Mouse (Mus musculus) frontal cortex, postnatal 25 days (tissue): ENCODE measurements around the gene Mctp2.

Source experiments
- DNase-seq, 2 experiments: peaks; one replicate each; pipeline ENCODE4 v3.0.0; 2022; ENCODE audit warnings: low spot score in 2 of 2

The Mctp2 gene

DNA sequence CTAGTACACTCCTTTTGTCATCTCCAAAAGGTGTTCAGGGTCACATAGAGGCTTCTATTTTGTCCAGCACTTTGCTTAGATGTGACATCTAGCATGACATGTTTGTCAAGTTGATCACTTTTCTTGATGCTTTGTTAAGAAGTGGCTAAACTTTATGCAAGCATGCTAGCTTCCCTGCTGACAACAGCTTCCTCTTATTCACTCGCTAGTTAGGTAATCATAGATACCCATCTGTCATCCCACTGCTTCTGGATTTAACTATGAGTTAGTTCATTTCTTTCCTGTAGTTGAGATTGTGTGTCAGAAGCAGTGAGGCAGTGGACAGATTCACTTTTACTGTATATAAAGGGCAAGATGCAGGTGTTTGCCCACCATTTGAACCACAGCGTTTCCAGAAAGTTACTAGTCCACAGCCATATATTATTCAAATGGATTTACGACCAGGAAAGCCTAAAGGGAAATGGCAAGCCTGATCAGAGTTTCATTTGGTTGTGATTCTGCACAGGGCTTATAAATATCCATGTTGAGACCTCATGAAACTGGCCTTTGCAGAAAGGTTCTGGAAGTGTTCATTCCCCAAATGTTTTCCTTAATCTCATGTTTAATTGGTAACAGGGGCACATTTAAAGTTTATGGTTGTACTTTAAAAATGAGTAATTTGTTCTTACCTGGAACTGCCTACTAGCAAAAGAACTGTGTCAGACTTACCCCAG, 216.8 kb downstream of the Mctp2 start:
- no peak for DNase-seq

DNA sequence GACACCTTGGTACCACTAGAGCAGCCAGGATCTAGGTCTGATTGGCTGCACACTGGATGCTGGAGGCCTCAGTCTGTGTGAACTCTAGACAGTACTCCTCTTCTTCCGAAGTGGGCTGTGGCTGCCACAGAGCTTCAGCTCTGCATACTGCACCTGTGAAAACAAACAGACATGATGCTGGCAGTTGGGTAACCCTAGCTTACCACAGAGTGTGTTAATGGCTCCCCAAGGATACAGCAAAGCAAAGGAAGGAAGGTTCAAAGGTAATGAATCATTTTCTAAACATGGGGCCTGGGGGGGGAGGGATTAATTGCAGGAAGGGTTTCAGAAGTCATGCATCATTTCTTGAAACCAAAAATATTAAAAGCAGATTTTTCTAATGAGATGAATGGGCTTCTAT, 225.7 kb downstream of the Mctp2 start:
- no peak for DNase-seq

DNA sequence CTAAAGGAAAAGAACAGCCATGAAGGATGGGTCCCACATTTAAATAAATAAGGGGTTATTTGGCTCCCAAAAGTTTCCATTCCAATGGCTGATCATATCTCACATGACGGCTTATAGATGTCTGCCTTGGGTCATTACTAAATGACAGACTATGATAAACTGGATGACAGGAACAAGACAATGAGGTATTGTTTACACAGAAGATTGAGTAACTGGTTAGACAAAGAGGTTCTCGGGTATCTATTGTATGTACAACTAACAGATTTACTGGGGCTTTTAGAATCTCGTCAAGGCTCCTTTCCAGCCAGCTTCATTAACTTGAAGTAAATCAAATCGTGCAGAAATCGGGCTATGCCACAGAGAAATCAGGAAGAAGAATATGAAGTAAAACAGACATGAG, 227.5 kb downstream of the Mctp2 start:
- no peak for DNase-seq

DNA sequence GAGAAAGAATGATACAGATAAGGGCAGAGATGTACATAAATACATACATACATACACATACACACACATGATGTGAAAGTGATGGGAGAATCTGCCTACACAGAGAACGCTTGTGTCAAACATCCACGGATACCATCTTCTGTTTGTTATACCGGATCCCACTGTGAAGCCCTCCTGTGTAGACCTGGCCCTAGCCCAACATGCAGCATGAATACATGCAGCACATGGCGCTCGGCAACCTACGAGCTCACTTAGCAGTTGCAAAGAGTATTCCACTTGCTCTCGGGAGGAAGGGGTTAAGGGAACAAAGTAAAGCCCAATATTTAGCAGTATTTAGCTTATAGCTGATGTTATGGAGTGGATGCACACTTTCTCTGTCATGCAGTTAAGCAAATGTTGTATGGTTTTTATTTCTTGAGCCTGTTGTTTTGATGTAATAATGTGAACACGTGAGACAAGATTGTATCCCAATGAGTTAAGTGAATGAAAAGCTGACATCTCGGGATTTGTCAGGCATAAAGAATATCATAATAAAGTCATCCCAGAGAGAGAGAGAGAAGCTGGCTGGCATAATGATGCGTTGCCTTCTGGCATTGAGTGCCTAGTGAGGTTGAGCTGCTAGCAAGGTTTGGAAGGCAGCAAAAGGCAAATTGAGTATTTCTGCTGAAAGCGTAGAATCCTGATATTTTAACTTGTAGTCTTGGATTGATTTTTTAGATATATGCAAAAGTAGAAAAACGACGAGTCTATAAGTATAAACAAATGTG, 234.8 kb downstream of the Mctp2 start:
- no peak for DNase-seq

DNA sequence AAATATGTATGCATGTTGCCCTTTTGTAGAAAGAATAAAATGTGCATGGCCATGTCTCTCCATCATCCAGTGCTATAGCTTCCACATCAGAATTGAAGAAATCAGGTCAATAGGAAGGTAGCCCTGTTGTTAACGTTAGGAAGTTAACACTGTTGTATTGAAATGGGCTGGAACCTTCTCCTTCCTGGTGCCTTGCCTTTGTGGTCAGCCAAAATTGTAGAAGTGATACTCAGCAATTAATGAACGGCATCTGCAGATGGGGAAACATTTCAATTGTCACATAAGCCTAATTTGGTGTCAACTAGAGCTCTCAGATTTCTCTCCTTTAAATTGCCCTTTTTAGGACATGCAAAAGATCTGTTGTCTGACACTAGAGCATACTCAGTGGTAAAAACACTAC, 238.0 kb downstream of the Mctp2 start:
- DNase-seq: no peak

DNA sequence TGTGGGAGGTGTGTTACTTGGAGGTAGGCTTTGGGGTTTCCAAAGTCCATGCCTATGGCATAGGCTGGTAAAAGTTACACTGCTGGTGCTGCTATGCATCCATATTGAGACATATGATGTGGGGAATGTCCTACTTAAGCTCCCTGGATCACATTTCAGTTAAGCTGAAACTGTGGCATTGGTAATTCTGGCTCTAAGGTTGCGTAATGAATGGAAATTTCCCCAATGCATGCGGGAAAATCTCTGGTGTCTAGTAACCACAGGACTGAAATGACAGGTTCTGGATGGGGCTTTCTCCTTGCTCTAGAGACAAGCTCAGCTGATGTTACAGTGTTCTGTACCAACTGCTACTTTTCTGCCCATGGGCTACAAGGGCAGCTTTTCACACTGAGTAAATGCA, 240.1 kb downstream of the Mctp2 start:
- no peak for DNase-seq

DNA sequence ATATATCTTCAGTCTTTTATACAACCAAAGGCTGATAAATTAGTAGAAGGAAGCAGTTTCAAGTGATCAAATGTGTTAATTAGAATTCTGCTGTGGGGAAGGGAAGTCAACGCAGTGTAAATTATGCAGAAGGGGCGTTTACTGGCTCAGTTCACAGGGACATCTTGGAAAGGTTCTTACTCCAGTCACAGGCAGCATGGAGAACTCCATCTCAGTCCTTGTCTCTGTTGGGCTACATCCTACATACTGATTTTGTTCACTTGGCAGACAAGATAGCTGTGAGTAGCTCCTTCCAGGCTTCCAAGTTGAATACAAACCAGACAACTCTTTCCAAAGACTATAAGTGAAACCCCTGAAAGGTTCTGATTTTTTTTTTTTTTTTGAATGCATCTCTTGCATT, 254.6 kb downstream of the Mctp2 start:
- DNase-seq: no peak

DNA sequence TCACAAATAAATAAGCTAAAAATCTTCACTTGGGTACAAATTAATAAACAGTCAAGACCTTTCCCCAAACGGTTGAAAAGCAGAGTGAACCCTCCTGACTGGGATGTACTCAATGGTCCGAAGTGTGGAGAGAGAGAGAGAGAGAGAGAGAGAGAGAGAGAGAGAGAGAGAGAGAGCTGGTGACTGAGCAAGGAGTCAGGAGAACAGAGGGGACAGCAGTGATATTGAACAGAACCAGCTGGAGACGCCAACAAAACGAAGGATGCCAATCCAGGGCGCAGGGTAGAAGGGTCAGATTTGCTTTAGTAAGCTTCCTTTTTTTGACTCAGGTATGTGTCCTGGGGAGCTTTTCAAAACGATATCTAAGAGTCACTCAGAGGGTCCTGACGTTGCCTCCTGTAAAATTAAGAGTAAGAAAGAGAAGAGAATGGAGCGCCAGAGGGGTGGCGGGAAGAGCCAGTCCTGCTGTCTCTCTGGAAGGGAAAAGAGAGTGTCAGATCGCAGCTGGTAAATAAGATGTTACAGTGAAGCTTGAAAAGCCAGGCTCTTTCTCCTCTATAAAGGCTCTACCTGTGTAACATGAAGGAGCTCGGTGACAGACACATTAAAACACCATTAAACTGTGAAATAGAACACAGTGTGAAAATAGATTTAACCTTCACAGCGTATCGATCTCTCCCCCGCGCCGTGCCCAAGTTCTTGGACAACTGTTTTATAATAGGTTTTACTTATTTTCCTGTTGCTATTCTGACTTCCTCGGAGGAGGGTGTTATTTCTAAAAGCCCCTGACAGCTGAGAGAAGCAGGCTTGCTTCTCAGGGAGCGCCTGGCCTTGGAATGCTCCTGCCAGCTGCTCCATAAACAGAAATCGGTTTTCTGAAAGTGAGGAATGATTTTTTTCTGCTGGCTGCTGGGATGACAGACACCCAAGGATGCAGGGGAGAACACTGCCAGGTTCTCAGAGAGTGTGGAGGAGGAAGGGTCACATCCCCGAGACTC, 258.5 kb downstream of the Mctp2 start:
- peak in 1 of 2 experiments; percentile 3 for DNase-seq
